Mouse (Mus musculus) layer of hippocampus, postnatal 10 days (tissue): ENCODE measurements around the gene Ephb4. TPM values are rescaled to one million over a fixed set of nuclear protein-coding genes. Genes with fewer than 3 reads are reported as not detected.

Experiments used
- DNase-seq, 2 experiments: peaks; one replicate each; pipeline ENCODE4 v3.0.0; 2021; ENCODE audit warnings: low spot score in 2 of 2
- total RNA-seq, 2 experiments: library from RNA; stranded (reverse); gene quantifications; 2 replicates each; pipeline ENCODE4 v1.2.3; 2021

Ephb4 gene
- total RNA-seq, 2 experiments from 2014 or later: 8.3 to 9.3 TPM

DNA sequence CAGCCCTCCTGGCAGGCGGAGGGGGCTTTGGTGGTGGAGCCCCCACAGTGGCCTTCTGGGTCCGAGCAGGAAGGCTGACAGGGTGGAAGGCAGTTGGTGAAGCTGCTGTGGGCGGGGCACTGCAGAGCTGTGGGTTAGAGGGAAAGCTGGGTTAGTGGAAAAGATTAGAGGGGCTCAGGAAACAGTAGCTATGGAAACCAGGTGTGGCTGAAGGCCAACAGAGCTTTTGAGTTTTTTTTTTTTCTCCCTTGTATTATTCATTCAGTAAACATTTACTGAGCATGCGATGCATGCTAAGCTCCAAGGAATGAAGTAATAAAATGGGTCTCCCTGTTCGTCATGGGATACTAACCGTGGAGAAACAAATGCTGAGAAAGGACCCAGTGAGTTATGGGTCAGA is 75.7 kb downstream of the Ephb4 start:
- no peak for DNase-seq

Other genes with a start within 250 kb of the Ephb4 start
- 1 to 10 TPM; 4.8 to 5.2 TPM for gene Trim56, start 233.9 kb upstream of the Ephb4 start, total RNA-seq
- not detected for gene Muc3, start 200.8 kb upstream of the Ephb4 start, total RNA-seq
- gene Muc3a, start 137.7 kb upstream of the Ephb4 start, total RNA-seq: 1 to 10 TPM; 3.5 to 5.2 TPM
- 10 to 100 TPM; 93.0 to 97.4 TPM for gene Ache, start 62.6 kb upstream of the Ephb4 start, total RNA-seq
- 10 to 100 TPM; 20.4 to 21.8 TPM for gene Ufsp1, start 55.5 kb upstream of the Ephb4 start, total RNA-seq
- 100 to 1,000 TPM; 188 to 191 TPM for gene Srrt, start 42.4 kb upstream of the Ephb4 start, total RNA-seq
- 1 to 10 TPM; 6.2 to 7.7 TPM for gene Trip6, start 35.7 kb upstream of the Ephb4 start, total RNA-seq
- gene Slc12a9, start 16.5 kb upstream of the Ephb4 start, total RNA-seq: 10 to 100 TPM; 28.8 to 30.7 TPM
- under 1 TPM; 0.36 to 0.43 TPM for gene Zan, start 127.0 kb downstream of the Ephb4 start, total RNA-seq
- gene Pop7, start 152.4 kb downstream of the Ephb4 start, total RNA-seq: 10 to 100 TPM; 30.7 to 36.5 TPM
- 10 to 100 TPM; 40.2 to 50.4 TPM for gene Gigyf1, start 168.4 kb downstream of the Ephb4 start, total RNA-seq
- gene Epo, start 183.1 kb downstream of the Ephb4 start, total RNA-seq: not detected
- 100 to 1,000 TPM; 874 to 885 TPM for gene Gnb2, start 183.4 kb downstream of the Ephb4 start, total RNA-seq
- gene Actl6b, start 203.4 kb downstream of the Ephb4 start, total RNA-seq: 100 to 1,000 TPM; 124 to 134 TPM
- 10 to 100 TPM; 22.4 to 23.0 TPM for gene Tfr2, start 219.7 kb downstream of the Ephb4 start, total RNA-seq